Mouse (Mus musculus): ENCODE data around the gene Ankrd54. TPM values are rescaled to one million over a fixed set of nuclear protein-coding genes. Genes with fewer than 3 reads are reported as not detected.
A peak's percentile ranks its signal among the peaks of the same experiment; 100 is the strongest.
"Not testable (repeated sequence)": the region's sequence is repeated elsewhere in the genome, so short reads cannot be mapped to it uniquely, and the experiment has no call there.

Ankrd54 gene
- polyA plus RNA-seq, 1 experiment from 2014 or later, result 47.9 TPM

DNA sequence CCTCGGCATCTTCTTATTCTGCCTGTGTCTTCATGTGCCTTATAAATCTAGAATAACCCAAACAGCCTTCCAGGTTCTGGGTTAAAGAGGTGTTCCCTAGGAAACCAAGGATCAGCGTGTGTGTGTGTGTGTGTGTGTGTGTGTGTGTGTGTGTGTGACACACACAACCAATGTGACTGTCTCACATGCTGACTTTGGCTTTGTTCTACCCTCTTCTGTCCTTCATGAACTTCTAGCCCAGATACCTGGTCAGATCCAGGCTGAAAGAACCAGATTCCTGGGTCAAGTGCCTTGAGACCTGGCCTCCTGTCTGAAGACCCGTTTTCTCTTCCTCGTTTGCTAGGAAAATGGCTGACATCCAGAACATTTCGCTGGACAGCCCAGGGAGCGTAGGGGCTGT is 21.1 kb downstream of the Ankrd54 start, which contains the start of gene Galr3:
TSS of gene Galr3 (plus strand) at position 301 of the 400 bp plus-strand sequence.
- 65% methylated on average over 6 of the region's 6 CpGs for WGBS (ENCODE audit: insufficient replicate concordance)
- Histone ChIP-seq H3K9ac (peak within 1 kb of the TSS; percentile 9; the same call in 1 of the 2 replicates), H3K4me1 (replicated peaks) (peaks cover 72% of the 10 kb centered on the region), H3K4me2 (peak within 1 kb of the TSS; percentile 80), H3K4me3 (replicated peaks) (peak within 1 kb of the TSS; percentile 54), H3K27ac (replicated peaks) (no peak within 1 kb of the TSS), H3K36me3 (replicated peaks) (no peaks in the 10 kb centered on the region), H3K9me3 (replicated peaks) (no peaks in the 10 kb centered on the region), H3K27me3 (peaks cover 69% of the 10 kb centered on the region)
- no peak for ATAC-seq (ENCODE audit: insufficient read depth)

DNA sequence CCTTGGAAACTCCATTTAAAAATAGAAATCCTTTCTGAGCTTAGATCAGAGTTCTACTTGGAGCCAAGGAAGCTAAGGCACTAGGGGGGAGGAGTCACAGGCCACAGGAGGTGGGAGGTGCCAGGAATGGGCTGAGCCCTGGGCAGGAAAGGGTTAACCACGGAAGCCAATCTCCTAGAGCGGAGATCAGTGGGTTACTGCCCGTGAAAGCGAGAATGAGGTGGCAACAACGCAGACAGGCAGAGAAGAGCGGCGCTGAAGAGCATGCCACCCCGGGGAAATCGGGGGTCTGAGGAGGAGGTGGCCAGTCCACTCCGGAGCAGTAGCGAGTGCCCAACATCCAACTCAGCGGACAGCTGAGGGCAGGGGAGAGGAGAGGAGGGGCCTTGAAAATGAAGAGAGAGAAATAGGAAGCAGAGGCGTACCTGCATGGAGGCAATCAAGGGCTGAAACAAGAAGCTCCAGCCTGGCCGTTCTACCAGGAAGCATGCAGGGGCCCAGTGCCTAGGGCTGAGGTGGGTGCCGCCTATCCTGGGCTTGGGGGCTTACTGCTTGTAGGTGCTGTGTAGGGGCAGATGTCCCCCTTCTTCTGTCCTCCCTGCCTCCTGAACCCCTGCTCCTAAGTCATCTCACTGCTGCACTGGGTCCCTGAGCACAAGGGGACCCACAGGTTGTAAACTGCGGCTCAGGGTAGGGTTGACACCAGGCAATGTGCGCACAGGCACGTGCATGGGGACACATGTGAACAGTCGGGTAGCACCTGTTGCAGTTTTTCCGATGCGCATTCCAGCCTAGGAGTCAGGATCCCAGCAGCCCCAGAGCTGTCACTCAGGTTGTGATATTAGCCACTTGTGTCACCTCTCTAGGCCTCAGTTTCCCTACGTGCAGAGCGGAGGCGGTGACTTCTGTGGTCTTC is 21.9 kb downstream of the Ankrd54 start:
- peak overlapping the region; percentile 57 for H3K4me2 ChIP-seq
- peak overlapping the region; percentile 28 for H3K4me3 ChIP-seq (replicated peaks)
- H3K27ac ChIP-seq (replicated peaks), result no peak overlapping the region
- peaks cover 72% of the 10 kb centered on the region for H3K4me1 ChIP-seq (replicated peaks)
- no peaks in the 10 kb centered on the region for H3K9me3 ChIP-seq (replicated peaks)
- no peaks in the 10 kb centered on the region for H3K36me3 ChIP-seq (replicated peaks)
- ATAC-seq (ENCODE audit: insufficient read depth), result no peak
- H3K9ac ChIP-seq, result peak overlapping the region; percentile 9; the same call in 1 of the 2 replicates
- H3K27me3 ChIP-seq, result peaks cover 68% of the 10 kb centered on the region
- WGBS (ENCODE audit: insufficient replicate concordance), result 12% methylated on average over 24 of the region's 24 CpGs

- peaks cover 49% of the 10 kb centered on the region for H3K27me3 ChIP-seq
- 0 out of 2 replicates have a peak overlapping the region, but pooled peaks have one; percentile 9 for H3K27ac ChIP-seq (replicated peaks)
- no peaks in the 10 kb centered on the region for H3K36me3 ChIP-seq (replicated peaks)
- H3K4me1 ChIP-seq (replicated peaks), result peaks cover 62% of the 10 kb centered on the region
- no peak overlapping the region for H3K4me3 ChIP-seq (replicated peaks)
- H3K9me3 ChIP-seq (replicated peaks), result no peaks in the 10 kb centered on the region
- H3K9ac ChIP-seq, result no peak overlapping the region
- WGBS (ENCODE audit: insufficient replicate concordance), result 14% methylated on average over 7 of the region's 7 CpGs
- no peak overlapping the region; the same call in 1 of the 2 replicates for H3K4me2 ChIP-seq
- ATAC-seq (ENCODE audit: insufficient read depth), result peak; percentile 73
Observed at GRCm38 (mm10) chr15:79038853-79039252, 23.8 kb downstream of the Ankrd54 start.

GRCm38 (mm10) chr15:79038331-79038730 is 24.4 kb downstream of the Ankrd54 start:
- no peak for ATAC-seq (ENCODE audit: insufficient read depth)
- H3K4me2 ChIP-seq, result peak overlapping the region; percentile 71
- H3K9ac ChIP-seq, result no peak overlapping the region
- no peak overlapping the region for H3K4me3 ChIP-seq (replicated peaks)
- peaks cover 57% of the 10 kb centered on the region for H3K4me1 ChIP-seq (replicated peaks)
- no peaks in the 10 kb centered on the region for H3K36me3 ChIP-seq (replicated peaks)
- H3K27ac ChIP-seq (replicated peaks), result 0 out of 2 replicates have a peak overlapping the region, but pooled peaks have one; percentile 9
- 65% methylated on average over 10 of the region's 10 CpGs for WGBS (ENCODE audit: insufficient replicate concordance)
- no peaks in the 10 kb centered on the region for H3K9me3 ChIP-seq (replicated peaks)
- peaks cover 44% of the 10 kb centered on the region for H3K27me3 ChIP-seq

DNA sequence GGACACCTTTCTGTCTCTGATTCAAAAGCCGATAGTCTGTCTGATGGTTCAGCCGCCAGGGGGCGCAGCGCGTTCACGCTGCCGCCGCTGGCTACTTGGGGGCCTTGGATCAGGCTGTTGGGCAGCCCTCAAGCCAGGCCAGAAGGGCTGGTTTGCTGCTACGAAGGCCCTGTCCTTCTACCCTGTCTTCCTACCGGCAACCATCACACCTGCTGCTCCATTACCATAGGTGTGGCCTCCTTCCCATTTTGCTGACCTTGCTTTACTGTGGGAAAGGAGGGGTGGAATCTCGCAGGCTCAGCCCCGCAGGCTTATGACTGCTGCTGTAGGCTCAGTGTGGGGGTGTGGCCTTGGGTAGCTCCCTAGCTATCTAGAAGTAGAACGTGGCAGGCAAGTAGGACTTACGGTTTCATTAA is 24.8 kb downstream of the Ankrd54 start:
- peaks cover 39% of the 10 kb centered on the region for H3K27me3 ChIP-seq
- H3K4me1 ChIP-seq (replicated peaks), result peaks cover 53% of the 10 kb centered on the region
- peak overlapping the region; percentile 15; the same call in 1 of the 2 replicates for H3K9ac ChIP-seq
- peak overlapping the region; percentile 34 for H3K4me3 ChIP-seq (replicated peaks)
- no peaks in the 10 kb centered on the region for H3K36me3 ChIP-seq (replicated peaks)
- H3K4me2 ChIP-seq, result peak overlapping the region; percentile 71
- 0 out of 2 replicates have a peak overlapping the region, but pooled peaks have one; percentile 9 for H3K27ac ChIP-seq (replicated peaks)
- 5% methylated on average over 14 of the region's 14 CpGs for WGBS (ENCODE audit: insufficient replicate concordance)
- H3K9me3 ChIP-seq (replicated peaks), result no peaks in the 10 kb centered on the region
- ATAC-seq (ENCODE audit: insufficient read depth), result no peak

DNA sequence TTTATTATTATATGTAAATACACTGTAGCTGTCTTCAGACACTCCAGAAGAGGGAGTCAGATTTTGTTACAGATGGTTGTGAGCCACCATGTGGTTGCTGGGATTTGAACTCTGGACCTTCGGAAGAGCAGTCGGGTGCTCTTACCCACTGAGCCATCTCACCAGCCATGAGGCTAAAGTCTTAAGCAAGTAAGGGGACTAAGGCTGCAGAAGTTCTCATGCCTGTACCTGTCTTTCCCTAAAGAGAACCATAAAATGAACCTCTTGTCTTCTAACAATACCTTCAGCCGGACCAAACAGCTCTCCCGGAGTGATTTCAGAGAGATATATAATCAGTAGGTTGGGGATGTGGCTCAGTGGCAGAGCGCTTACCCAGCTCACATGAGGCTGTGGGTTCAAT is 30.8 kb downstream of the Ankrd54 start:
- not testable (repeated sequence) for ATAC-seq (ENCODE audit: insufficient read depth); H3K4me3 ChIP-seq (replicated peaks); H3K9ac ChIP-seq; H3K9me3 ChIP-seq (replicated peaks); H3K36me3 ChIP-seq (replicated peaks); H3K27ac ChIP-seq (replicated peaks); H3K4me2 ChIP-seq
- H3K27me3 ChIP-seq, result peaks cover 58% of the 10 kb centered on the region
- WGBS (ENCODE audit: insufficient replicate concordance), result 61% methylated on average over 5 of the region's 5 CpGs
- H3K4me1 ChIP-seq (replicated peaks), result peaks cover 44% of the 10 kb centered on the region

DNA sequence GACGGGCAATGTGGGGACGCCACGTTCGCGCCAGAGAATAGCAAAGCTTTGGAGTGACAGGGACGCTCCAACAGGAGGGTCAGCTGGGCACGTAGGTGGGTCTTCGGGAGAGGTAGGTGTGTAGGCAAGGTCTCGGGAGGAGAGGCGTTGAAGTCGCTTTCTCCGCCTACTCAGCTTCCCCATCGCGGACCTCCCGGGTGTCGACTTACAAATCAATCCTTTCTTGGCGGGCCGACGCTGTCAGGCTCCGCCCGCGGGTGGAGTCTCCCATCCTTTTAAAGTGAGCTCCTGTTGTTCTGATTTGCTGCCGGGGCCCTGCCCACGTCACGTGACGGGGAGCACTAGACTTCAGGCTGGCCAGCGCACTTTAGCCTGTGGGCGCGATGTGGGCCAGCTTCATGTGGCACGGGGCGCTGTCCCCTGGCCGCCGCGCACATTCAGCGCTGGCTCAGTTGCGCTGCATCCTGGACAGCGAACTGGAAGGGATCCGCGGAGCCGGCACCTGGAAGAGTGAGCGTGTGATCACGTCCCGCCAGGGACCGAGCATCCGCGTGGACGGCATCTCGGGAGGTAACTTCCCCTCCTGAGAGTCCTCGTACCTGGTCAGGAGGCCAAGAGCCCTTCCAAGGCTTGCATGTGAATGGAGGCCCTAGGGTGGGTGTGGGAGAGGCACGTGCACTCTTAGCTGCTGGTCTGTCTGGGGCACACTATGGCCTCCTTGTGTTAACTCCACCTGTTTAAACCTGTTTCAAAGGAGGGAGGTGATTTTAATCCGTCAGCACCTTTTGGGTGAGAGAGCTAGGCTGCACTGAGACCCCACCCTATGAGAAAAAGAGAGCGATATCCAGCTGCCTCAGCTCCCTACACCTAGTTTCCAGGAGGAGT is 31.9 kb downstream of the Ankrd54 start:
- Histone ChIP-seq H3K4me2 (peak overlapping the region; percentile 81), H3K36me3 (replicated peaks) (no peaks in the 10 kb centered on the region), H3K27ac (replicated peaks) (peak overlapping the region; percentile 67), H3K9ac (peak overlapping the region; percentile 32), H3K27me3 (peaks cover 69% of the 10 kb centered on the region), H3K4me3 (replicated peaks) (peak overlapping the region; percentile 65), H3K9me3 (replicated peaks) (no peaks in the 10 kb centered on the region), H3K4me1 (replicated peaks) (peaks cover 48% of the 10 kb centered on the region)
- peak; percentile 69 for ATAC-seq (ENCODE audit: insufficient read depth)
- WGBS (ENCODE audit: insufficient replicate concordance), result 2% methylated on average over 52 of the region's 52 CpGs

DNA sequence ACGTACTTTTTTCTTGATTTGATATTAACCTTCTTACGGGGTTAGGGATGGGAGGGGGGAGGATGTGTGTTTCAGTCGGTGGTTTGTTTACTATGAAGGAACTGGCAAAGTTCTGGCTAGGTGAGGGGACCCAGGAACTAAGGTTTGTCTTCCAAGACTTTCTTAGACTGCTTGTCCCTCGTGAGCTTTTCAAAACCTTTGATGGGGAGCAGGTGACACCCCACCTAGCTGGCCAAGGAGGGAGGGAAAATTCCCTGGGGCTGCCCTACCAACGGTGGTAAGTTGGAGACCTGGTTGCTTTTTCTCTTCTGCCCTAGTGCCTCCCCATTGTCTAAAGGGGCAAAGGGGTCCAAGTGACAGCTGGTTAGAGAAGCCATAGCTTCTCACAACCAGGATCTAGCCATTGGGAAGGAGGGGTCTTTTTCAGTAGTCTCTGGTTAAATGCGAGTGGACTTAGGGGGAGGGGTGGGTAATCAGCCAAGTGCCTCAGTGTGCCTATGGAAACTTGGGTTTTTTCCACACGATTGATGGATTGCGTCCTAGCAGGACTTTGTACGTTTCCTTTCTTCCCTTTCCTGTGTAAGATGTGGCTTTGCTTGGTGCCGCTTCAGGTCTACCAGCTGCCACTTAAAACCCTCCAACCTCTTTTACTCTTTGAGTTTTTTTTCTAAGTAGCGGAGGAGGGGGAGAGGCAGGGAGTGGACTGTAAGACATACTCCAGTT is 33.0 kb downstream of the Ankrd54 start:
- H3K4me2 ChIP-seq, result peak overlapping the region; percentile 81
- peak overlapping the region; percentile 18; the same call in 1 of the 2 replicates for H3K9ac ChIP-seq
- no peaks in the 10 kb centered on the region for H3K9me3 ChIP-seq (replicated peaks)
- WGBS (ENCODE audit: insufficient replicate concordance), result 9% methylated on average over 11 of the region's 11 CpGs
- peak overlapping the region; percentile 41; the same call in 1 of the 2 replicates for H3K27ac ChIP-seq (replicated peaks)
- no peaks in the 10 kb centered on the region for H3K36me3 ChIP-seq (replicated peaks)
- peak overlapping the region; percentile 65 for H3K4me3 ChIP-seq (replicated peaks)
- no peak for ATAC-seq (ENCODE audit: insufficient read depth)
- peaks cover 55% of the 10 kb centered on the region for H3K4me1 ChIP-seq (replicated peaks)
- peaks cover 80% of the 10 kb centered on the region for H3K27me3 ChIP-seq

DNA sequence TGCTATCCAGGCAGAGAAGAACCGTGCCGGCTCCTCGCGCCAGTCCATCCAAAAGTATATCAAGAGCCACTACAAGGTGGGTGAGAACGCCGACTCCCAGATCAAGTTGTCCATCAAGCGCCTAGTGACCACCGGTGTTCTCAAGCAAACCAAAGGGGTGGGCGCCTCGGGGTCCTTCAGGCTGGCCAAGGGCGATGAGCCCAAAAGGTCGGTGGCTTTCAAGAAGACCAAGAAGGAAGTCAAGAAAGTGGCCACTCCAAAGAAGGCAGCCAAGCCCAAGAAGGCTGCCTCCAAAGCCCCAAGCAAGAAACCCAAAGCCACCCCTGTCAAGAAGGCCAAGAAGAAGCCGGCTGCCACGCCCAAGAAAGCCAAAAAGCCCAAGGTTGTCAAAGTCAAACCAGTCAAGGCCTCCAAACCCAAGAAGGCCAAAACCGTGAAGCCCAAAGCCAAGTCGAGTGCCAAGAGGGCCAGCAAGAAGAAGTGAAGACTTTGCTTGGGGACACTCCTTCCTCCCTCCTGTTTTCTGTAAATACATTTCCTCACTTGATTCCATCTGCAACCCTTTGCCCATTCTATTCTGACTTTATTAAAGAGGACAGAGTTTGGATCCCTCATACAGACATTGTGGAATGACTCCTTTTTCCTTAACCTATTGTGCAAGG is 33.7 kb downstream of the Ankrd54 start:
- 24% methylated on average over 16 of the region's 16 CpGs for WGBS (ENCODE audit: insufficient replicate concordance)
- Histone ChIP-seq H3K4me1 (replicated peaks) (peaks cover 55% of the 10 kb centered on the region), H3K9me3 (replicated peaks) (no peaks in the 10 kb centered on the region), H3K27me3 (peaks cover 85% of the 10 kb centered on the region), H3K4me3 (replicated peaks) (peak overlapping the region; percentile 65), H3K9ac (peak overlapping the region; percentile 73), H3K27ac (replicated peaks) (peak overlapping the region; percentile 72), H3K36me3 (replicated peaks) (no peaks in the 10 kb centered on the region), H3K4me2 (peak overlapping the region; percentile 81)
- ATAC-seq (ENCODE audit: insufficient read depth), result no peak

GRCm38 (mm10) chr15:79028237-79028738 is 34.4 kb downstream of the Ankrd54 start, which contains the start of gene H1f0:
Gene H1f0, plus strand, starts transcription at chr15:79028450.
- ATAC-seq (ENCODE audit: insufficient read depth), result peak; percentile 30
- H3K4me1 ChIP-seq (replicated peaks), result peaks cover 55% of the 10 kb centered on the region

More at GRCm38 (mm10) chr15:79028237-79028738, 34.4 kb downstream of the Ankrd54 start, which contains the start of gene H1f0:
- H3K27ac ChIP-seq (replicated peaks), result peak within 1 kb of the TSS; percentile 72
- under 1% methylated on average over 56 of the region's 58 CpGs for WGBS (ENCODE audit: insufficient replicate concordance)
- peak within 1 kb of the TSS; percentile 81 for H3K4me2 ChIP-seq
- H3K27me3 ChIP-seq, result peaks cover 90% of the 10 kb centered on the region
- no peaks in the 10 kb centered on the region for H3K9me3 ChIP-seq (replicated peaks)
- no peaks in the 10 kb centered on the region for H3K36me3 ChIP-seq (replicated peaks)
- H3K9ac ChIP-seq, result peak within 1 kb of the TSS; percentile 73
- H3K4me3 ChIP-seq (replicated peaks), result peak within 1 kb of the TSS; percentile 65

Measured in liver, embryonic 15.5 days (tissue).